Mouse (Mus musculus) erythroblast, embryonic 14.5 days (primary cell): Measurements from ENCODE around the gene Coa5.

ENCODE experiments used
- GATA1 ChIP-seq: IDR thresholded peaks from 2 replicates; pipeline ENCODE4 v1.6.1; 2012; ENCODE audit warnings: low read length, inconsistent platforms, mixed read lengths
- TAL1 ChIP-seq: IDR thresholded peaks from 3 replicates; pipeline ENCODE4 v1.6.1; 2012; ENCODE audit warnings: low read length, inconsistent platforms, mixed read lengths

GRCm38 (mm10) chr1:37474634-37475190, 44.8 kb upstream of the Coa5 start:
- TF ChIP-seq GATA1 (no peak), TAL1 (no peak)
